Mouse (Mus musculus) heart, postnatal 0 days (tissue): ENCODE results near the gene Axin1.

Source experiments
- CTCF ChIP-seq: IDR thresholded peaks from 2 replicates; pipeline ENCODE4 v1.5.1; 2016; ENCODE audit warnings: antibody characterized with exemption, control low read depth, low read depth
- EP300 ChIP-seq: IDR thresholded peaks from 2 replicates; pipeline ENCODE4 v1.6.1; 2016; ENCODE audit warnings: antibody characterized with exemption, low read depth

DNA sequence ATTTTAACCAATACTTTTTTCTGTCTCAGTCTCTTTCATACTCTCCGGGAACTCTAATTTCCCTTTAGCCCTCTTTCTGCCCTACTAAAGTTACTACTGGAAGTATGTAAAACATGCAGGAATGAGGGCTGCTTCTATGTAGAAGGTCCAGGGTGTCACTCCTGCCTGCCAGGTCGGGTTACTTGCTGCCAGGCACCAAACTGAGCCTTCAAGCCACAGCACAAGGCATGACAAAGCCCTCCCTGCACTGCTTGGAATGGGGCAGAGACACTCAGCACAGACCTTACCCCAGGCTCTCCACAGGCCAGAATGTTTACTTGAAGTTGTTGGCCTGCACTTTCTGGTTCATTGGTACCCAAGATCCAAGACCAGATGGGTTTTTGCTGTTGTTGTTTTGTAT lies 38.3 kb upstream of the Axin1 start:
- TF ChIP-seq CTCF (no peak), EP300 (no peak)
